Mouse (Mus musculus) small intestine, adult 2 months (tissue): ENCODE measurements at regions not wholly inside any gene's neighbourhood (a gene's known extent, or its start where the extent isn't known, plus 50 kb on each side); places are given as distances from the start of the nearest gene placed in this dataset.

ENCODE experiments used
- H3K27ac ChIP-seq: fragments of 200-500 bp; 2 replicates; pipeline ENCODE4 v1.5.1; 2012; ENCODE audit warnings: low read depth, low read length, control low read depth, inconsistent platforms; ENCODE audit not compliant: insufficient read depth
- H3K27me3 ChIP-seq: fragments of 200-500 bp; 2 replicates; pipeline ENCODE4 v1.6.1; 2012; ENCODE audit warnings: mild to moderate bottlenecking, moderate library complexity, low read length, inconsistent platforms; ENCODE audit not compliant: control insufficient read depth, insufficient read depth
- H3K36me3 ChIP-seq: fragments of 200-500 bp; 2 replicates; pipeline ENCODE4 v1.6.1; 2012; ENCODE audit warnings: mild to moderate bottlenecking, low read length, control low read depth, inconsistent platforms; ENCODE audit not compliant: control insufficient read depth, insufficient read depth
- H3K4me1 ChIP-seq: fragments of 200-500 bp; 2 replicates; pipeline ENCODE4 v1.6.1; 2012; ENCODE audit warnings: low read length, inconsistent platforms, mixed read lengths; ENCODE audit not compliant: control insufficient read depth, insufficient read depth, insufficient read length
- H3K4me3 ChIP-seq: fragments of 200-500 bp; 2 replicates; pipeline ENCODE4 v1.5.1; 2012; ENCODE audit warnings: low read depth, mild to moderate bottlenecking, control low read depth, inconsistent platforms, low read length, moderate library complexity
- CTCF ChIP-seq: fragments of 200-500 bp; IDR thresholded peaks from 2 replicates; pipeline ENCODE4 v1.5.1; 2012; ENCODE audit warnings: low read depth, mild to moderate bottlenecking, control low read depth, inconsistent platforms, low read length, moderate library complexity, mixed read lengths; ENCODE audit not compliant: insufficient replicate concordance, insufficient read length; ENCODE audit errors: extremely low read depth
- POLR2A ChIP-seq: fragments of 200-500 bp; IDR thresholded peaks from 2 replicates; pipeline ENCODE4 v1.6.1; 2012; ENCODE audit warnings: low read depth, mild to moderate bottlenecking, control low read depth, inconsistent platforms, low read length, moderate library complexity
- WGBS: fragments of 180-500 bp; shearing (Covaris S2); methylation state at CpG from one replicate; pipeline ENCODE4 v1.1.7; 2018; 5-methylcytosine and 5-hydroxymethylcytosine counted together

DNA sequence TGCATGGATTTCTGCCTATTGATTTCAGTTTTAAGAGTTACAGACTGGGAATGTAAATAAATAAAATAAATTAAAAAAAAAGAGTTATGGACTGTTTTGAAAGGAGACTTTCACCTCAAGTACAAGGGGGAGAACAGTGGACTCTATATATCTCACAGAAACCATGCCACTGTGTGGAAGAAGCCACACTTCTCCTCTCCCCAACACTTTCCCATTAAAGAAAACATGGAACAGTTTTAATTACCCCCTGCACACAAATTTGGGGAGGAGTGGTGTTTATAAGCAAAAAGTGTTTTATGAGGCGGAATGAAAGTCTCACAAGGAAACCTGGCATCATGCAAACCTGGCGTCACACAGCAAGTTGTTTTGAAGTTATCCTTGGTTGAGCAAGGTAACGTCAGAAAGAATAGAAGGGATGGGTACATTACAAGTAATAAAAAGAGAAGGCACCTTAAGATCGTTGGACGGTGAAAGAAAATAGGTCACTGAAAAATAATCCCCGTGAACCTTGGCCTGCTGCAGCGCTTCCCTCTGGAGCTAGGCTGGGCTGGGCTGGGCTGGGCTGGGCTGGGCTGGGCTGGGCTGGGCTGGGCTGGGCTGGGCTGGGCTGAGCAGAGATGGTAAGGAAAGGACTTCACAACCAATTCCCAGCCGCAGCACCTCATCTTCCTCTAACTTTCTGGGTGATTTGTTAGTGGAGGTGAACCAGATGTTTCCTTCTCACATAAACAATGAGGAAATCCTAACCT lies 232.2 kb upstream of the Tank start:
- Histone ChIP-seq H3K4me3 (no peak overlapping the region), H3K4me1 (peaks cover 4% of the 10 kb centered on the region), H3K27me3 (no peaks in the 10 kb centered on the region; the same call in 1 of the 2 replicates), H3K36me3 (no peaks in the 10 kb centered on the region), H3K27ac (no peak overlapping the region; the same call in 1 of the 2 replicates)
- WGBS = 35% methylated on average over 8 of the region's 8 CpGs
- no peak for TF ChIP-seq POLR2A
- TF ChIP-seq CTCF = no peak

DNA sequence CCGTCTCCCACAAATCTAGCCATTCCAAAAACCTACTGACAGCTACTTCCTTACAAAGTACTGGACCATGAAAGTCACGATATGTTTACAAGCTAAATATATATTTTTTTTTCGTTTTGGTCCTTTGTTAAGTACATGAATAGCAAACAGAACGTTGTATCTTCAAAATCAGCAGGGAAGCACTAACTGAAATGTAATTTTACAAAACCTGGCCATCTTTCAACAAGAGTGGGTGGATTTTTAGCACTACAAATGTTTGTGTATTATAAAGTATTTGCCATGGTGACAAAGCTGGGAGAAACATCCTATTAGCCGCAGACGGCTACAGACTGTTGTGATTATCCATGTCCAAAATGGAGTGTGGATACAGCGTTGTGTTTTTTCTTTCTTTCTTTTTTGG lies 233.1 kb upstream of the Tank start:
- WGBS = 77% methylated on average over 7 of the region's 7 CpGs
- peaks cover 4% of the 10 kb centered on the region for H3K4me1 ChIP-seq
- TF ChIP-seq CTCF (no peak), POLR2A (no peak)
- no peaks in the 10 kb centered on the region for H3K36me3 ChIP-seq
- no peaks in the 10 kb centered on the region for H3K27me3 ChIP-seq
- H3K4me3 ChIP-seq = no peak overlapping the region
- H3K27ac ChIP-seq = no peak overlapping the region

DNA sequence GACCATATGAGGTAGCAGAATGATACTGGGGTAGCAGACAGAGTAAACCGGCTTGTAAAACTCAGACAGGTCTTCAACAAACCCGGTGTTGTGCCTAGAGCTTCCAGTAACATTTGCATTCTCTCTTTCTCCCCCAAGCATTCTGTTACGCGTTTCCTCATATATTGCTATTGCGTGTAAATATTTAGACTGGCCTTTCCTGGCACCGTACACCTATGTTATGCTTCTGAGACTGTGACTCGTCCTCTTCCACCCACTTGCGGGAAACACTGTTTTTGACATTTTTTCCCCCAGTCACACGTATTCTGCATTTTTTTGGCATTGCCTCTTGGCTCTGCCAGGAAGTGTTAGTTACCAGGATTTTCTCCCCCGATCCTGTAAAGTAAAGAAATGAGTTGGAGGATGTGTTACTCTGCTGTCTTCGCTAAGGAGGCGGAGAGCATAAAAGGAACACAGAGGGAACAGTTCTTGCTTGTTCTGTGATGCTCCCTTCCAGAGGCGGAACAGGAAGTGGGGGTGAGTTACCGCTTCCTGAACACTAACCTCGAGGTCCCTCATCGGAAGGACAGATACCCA lies 233.7 kb upstream of the Tank start:
- TF ChIP-seq POLR2A (no peak), CTCF (no peak)
- Histone ChIP-seq H3K27ac (no peak overlapping the region), H3K36me3 (no peaks in the 10 kb centered on the region), H3K4me3 (no peak overlapping the region), H3K4me1 (peaks cover 4% of the 10 kb centered on the region), H3K27me3 (no peaks in the 10 kb centered on the region)
- WGBS = 81% methylated on average over 16 of the region's 16 CpGs

DNA sequence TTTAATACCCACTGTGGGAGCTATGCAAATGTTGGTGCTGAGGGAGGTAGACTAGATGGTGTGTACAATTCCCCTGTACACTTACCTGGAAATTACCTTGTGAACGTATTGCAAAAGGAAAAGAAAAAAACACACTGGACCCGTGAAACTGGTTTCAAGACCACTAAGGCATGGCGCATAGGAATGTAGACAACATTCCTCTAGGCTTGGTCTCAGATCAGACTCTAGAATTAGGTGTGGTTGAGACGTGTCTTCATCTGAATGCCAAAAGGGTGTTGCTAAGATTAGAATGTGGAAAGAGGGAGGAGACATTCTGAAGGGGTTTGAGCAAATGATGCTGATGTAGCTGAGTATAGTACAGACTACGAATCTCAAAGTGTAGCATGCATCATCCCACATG lies 237.1 kb upstream of the Tank start:
- 71% methylated on average over 5 of the region's 5 CpGs for WGBS

DNA sequence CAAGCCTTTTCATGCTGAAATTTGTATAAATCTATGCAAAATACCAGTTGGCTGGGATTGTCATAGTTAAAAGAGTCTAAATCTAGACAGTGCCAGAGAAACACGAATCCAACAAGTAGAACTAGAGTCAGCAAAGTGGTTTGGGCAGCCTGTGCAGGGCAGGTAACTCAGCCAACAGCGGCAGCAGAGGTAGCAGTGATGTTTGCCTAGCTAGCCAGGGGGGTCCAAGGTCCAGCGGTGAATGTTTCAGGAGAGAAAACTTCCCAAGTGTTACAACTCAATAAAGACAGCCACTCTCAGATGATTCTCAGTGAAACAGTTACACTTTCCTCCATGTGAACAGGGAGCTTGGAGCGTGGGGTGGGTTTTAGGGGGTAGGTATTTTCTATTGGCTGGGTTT lies 259.2 kb upstream of the Tank start:
- no peak overlapping the region for H3K27ac ChIP-seq
- 39% methylated on average over 4 of the region's 4 CpGs for WGBS
- H3K36me3 ChIP-seq = no peaks in the 10 kb centered on the region
- TF ChIP-seq POLR2A (no peak), CTCF (no peak)
- no peaks in the 10 kb centered on the region for H3K27me3 ChIP-seq
- H3K4me1 ChIP-seq = no peaks in the 10 kb centered on the region
- no peak overlapping the region for H3K4me3 ChIP-seq

More for the DNA sequence above, 237.1 kb upstream of the Tank start:
- Histone ChIP-seq H3K27ac (no peak overlapping the region), H3K27me3 (no peaks in the 10 kb centered on the region), H3K36me3 (no peaks in the 10 kb centered on the region), H3K4me1 (peaks cover 3% of the 10 kb centered on the region), H3K4me3 (no peak overlapping the region)
- no peak for TF ChIP-seq POLR2A
- no peak for TF ChIP-seq CTCF

DNA sequence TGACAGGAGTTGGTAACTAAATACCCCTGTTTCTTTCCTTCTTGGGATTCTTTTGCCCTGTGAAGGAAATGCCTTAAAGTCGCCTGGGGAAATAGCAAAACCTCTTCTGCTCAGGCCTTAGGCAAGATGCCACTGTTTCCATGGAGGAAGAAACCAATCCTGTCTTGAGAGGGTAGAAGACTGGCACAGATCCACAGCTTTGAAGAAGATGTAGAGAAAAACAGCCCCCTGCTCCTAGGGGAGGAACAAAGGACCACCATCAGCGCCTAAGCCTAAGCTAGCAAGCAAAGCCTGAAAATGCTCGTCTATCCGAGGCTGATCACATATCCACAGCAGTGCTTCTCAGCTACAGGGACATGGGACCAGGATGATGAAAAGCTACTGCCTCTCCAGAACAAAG lies 268.0 kb upstream of the Tank start:
- H3K27me3 ChIP-seq = no peaks in the 10 kb centered on the region
- no peaks in the 10 kb centered on the region for H3K36me3 ChIP-seq
- TF ChIP-seq POLR2A (no peak), CTCF (no peak)
- 82% methylated on average over 4 of the region's 4 CpGs for WGBS
- no peak overlapping the region for H3K27ac ChIP-seq
- H3K4me3 ChIP-seq = no peak overlapping the region
- no peaks in the 10 kb centered on the region for H3K4me1 ChIP-seq

DNA sequence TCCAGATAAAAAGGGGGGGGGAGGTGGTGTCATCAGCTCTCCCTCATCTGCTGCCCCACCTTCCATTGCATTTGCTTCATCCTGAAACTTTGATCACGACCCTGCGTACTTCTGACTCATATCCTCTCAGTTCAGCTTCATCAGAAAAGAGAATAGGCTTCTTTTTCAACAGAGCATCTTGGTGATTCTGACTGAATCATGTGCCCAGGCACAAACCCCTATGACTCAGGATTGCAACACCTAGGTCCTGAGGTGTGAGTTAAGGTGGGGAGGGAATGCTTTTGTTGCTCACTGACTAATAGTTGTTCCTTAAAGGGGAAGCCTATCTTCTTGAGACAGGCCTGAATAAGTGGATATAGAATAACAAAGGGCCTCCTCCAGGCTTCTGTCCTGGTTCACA lies 269.2 kb upstream of the Tank start:
- no peaks in the 10 kb centered on the region for H3K36me3 ChIP-seq
- 85% methylated on average over 2 of the region's 2 CpGs for WGBS
- H3K4me3 ChIP-seq = no peak overlapping the region
- H3K27ac ChIP-seq = no peak overlapping the region
- no peaks in the 10 kb centered on the region for H3K4me1 ChIP-seq
- TF ChIP-seq POLR2A (no peak), CTCF (no peak)
- no peaks in the 10 kb centered on the region for H3K27me3 ChIP-seq
